Mouse (Mus musculus) kidney, adult 2 months (tissue): ENCODE measurements around the gene A2m. TPM values are rescaled to one million over a fixed set of nuclear protein-coding genes. Genes with fewer than 3 reads are reported as not detected.

Experiments used
- DNase-seq: peaks from one replicate; pipeline ENCODE4 v3.0.0; 2021
- H3K27ac ChIP-seq: fragments of 200-500 bp; 2 replicates; pipeline ENCODE4 v1.5.1; 2012; ENCODE audit warnings: low read depth, low read length, control low read depth, inconsistent platforms; ENCODE audit not compliant: insufficient read depth
- H3K27me3 ChIP-seq: fragments of 200-500 bp; replicated peaks from 2 replicates; pipeline ENCODE4 v1.6.1; 2012; ENCODE audit warnings: mild to moderate bottlenecking, moderate library complexity, low read length, inconsistent platforms; ENCODE audit not compliant: control insufficient read depth, insufficient read depth
- H3K36me3 ChIP-seq: fragments of 200-500 bp; 2 replicates; pipeline ENCODE4 v1.6.1; 2012; ENCODE audit warnings: mild to moderate bottlenecking, moderate library complexity, low read length, inconsistent platforms; ENCODE audit not compliant: control insufficient read depth, insufficient read depth
- H3K4me1 ChIP-seq: fragments of 200-500 bp; 2 replicates; pipeline ENCODE4 v1.6.1; 2011; ENCODE audit warnings: low read length; ENCODE audit not compliant: control insufficient read depth, insufficient read depth
- H3K4me3 ChIP-seq: fragments of 200-500 bp; 2 replicates; pipeline ENCODE4 v1.5.1; 2011; ENCODE audit warnings: mild to moderate bottlenecking, low read depth, low read length, control low read depth; ENCODE audit not compliant: insufficient read depth
- CTCF ChIP-seq: fragments of 200-500 bp; conservative IDR thresholded peaks from 2 replicates; pipeline ENCODE4 v1.5.1; 2011; ENCODE audit warnings: low read depth, mild to moderate bottlenecking, control low read depth, low read length, moderate library complexity, mixed read lengths; ENCODE audit not compliant: insufficient read depth, insufficient read length
- POLR2A ChIP-seq: fragments of 200-500 bp; IDR thresholded peaks from one replicate; pipeline ENCODE4 v1.6.1; 2011; ENCODE audit warnings: low read depth, low read length, control low read depth
- WGBS: fragments of 180-500 bp; shearing (Covaris S2); methylation state at CpG from one replicate; pipeline ENCODE4 v1.1.7; 2018; 5-methylcytosine and 5-hydroxymethylcytosine counted together
- polyA plus RNA-seq: library from polyadenylated mRNA; depleted of rRNA; stranded (reverse); fragments of >200 nt; gene quantifications from 2 replicates; pipeline ENCODE4 v1.2.3, GENCODE M21; 2012; rRNA removed

Gene A2m
- polyA plus RNA-seq, 1 experiment = 0.17 TPM

DNA sequence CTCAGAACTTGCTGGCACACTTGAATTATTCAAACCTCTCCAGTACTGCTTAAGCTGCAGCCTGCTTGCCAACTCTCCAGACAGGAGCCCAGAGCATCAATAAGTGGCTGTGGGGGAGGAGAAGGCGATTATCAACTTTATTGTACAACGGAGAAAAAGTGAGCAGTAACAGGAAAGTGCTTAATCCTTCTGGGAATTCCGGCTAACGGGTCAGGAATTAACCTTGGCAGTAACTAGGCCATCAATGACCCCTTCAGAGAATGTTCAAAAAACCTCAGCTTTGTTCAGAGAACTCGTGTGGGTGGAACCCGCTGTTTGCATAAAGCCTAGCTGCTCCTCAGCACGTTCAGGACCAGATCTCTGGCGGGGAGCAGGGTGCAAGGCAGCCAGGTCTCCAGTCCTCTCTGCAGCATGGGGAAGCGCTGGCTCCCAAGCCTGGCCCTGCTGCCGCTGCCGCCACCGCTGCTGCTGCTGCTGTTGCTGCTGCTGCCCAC lies 749 bp downstream of the A2m start:
- Histone ChIP-seq H3K36me3 (no peaks in the 10 kb centered on the region), H3K27me3 (no peaks in the 10 kb centered on the region), H3K4me3 (no peak overlapping the region), H3K27ac (no peak overlapping the region), H3K4me1 (no peaks in the 10 kb centered on the region)
- 5% methylated on average over 12 of the region's 12 CpGs for WGBS
- peak; percentile 63 for DNase-seq
- TF ChIP-seq CTCF = no peak
- TF ChIP-seq POLR2A = no peak

DNA sequence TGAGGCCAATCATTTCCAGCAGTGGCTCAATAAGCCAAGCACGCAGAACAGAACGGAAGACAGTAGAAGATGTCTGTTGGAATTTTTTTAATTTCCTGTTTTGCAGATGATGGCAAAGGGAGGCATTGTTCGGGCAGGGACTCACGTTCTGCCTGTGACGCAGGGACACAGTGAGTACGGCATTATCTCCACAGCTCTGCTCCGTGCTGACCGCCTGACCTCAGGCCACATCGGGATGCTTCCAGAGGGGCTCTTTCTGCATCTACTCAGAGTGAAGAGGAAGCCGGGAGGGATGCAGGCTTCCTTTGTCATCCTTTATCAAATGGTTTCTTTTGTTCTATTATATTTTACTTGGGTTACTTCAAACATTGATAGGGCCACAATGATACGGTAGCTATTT lies 13.3 kb downstream of the A2m start:
- H3K27ac ChIP-seq = no peak overlapping the region
- H3K36me3 ChIP-seq = no peaks in the 10 kb centered on the region
- no peak overlapping the region for H3K4me3 ChIP-seq
- H3K4me1 ChIP-seq = no peaks in the 10 kb centered on the region
- WGBS = 83% methylated on average over 11 of the region's 11 CpGs
- TF ChIP-seq POLR2A (no peak), CTCF (no peak)
- no peaks in the 10 kb centered on the region for H3K27me3 ChIP-seq
- no peak for DNase-seq

Other genes with a start within 250 kb of the A2m start
- gene Iqsec3, start 161.7 kb upstream of the A2m start, polyA plus RNA-seq = 0.11 and 0.20 TPM in 2 replicates
- gene Gm7298, start 97.6 kb downstream of the A2m start, polyA plus RNA-seq = not detected in 2 replicates
- not detected in 2 replicates for gene Mug1, start 203.2 kb downstream of the A2m start, polyA plus RNA-seq